Mouse (Mus musculus) frontal cortex, postnatal 14 days (tissue): ENCODE data around the gene Ube2c.

Experiments
- DNase-seq, 2 experiments: peaks; one replicate each; pipeline ENCODE4 v3.0.0; 2022; ENCODE audit warnings: low spot score in 2 of 2

The Ube2c gene

GRCm38 (mm10) chr2:164822636-164823165, 53.0 kb downstream of the Ube2c start, which contains the start of gene Zswim1:
Gene Zswim1 (plus strand): TSS chr2:164822686.
- peak; percentile 99 to 100 for DNase-seq

- DNase-seq = no peak
These were observed 53.5 kb downstream of the Ube2c start for GRCm38 (mm10) chr2:164823181-164823585.

GRCm38 (mm10) chr2:164823969-164824368, 54.3 kb downstream of the Ube2c start:
- DNase-seq = no peak

- DNase-seq = no peak
These were observed 55.8 kb downstream of the Ube2c start for GRCm38 (mm10) chr2:164825521-164825920.

GRCm38 (mm10) chr2:164827146-164827850, 57.6 kb downstream of the Ube2c start:
- no peak for DNase-seq
